Mouse (Mus musculus) kidney, embryonic 14.5 days (tissue): ENCODE measurements at regions not wholly inside any gene's neighbourhood (a gene's known extent, or its start where the extent isn't known, plus 50 kb on each side); places are given as distances from the start of the nearest gene placed in this dataset.

Experiments used
- ATAC-seq: fragments of 200-750 bp; cut with Nextera tagmentation; 2 replicates; pipeline ENCODE4 v1.8.0; 2017; ENCODE audit warnings: moderate number of reproducible peaks, mild to moderate bottlenecking, moderate TSS enrichment, moderate library complexity; ENCODE audit not compliant: low FRiP score, low TSS enrichment
- H3K27ac ChIP-seq: fragments of 300-500 bp; sonication (generic); 2 replicates; pipeline ENCODE4 v1.5.1; 2014; ENCODE audit warnings: low read depth, mild to moderate bottlenecking, low read length, moderate library complexity, mixed read lengths
- H3K27me3 ChIP-seq: fragments of 300-500 bp; sonication (generic); 2 replicates; pipeline ENCODE4 v1.6.1; 2014; ENCODE audit warnings: mild to moderate bottlenecking, low read length; ENCODE audit not compliant: control insufficient read depth, insufficient read depth
- H3K36me3 ChIP-seq: fragments of 300-500 bp; sonication (generic); 2 replicates; pipeline ENCODE4 v1.6.1; 2014; ENCODE audit warnings: low read length, mixed read lengths; ENCODE audit not compliant: control insufficient read depth, insufficient read depth
- H3K4me1 ChIP-seq: fragments of 300-500 bp; sonication (generic); 2 replicates; pipeline ENCODE4 v1.6.1; 2014; ENCODE audit warnings: low read length, mixed read lengths; ENCODE audit not compliant: control insufficient read depth, insufficient read depth
- H3K4me2 ChIP-seq: fragments of 300-500 bp; sonication (generic); replicated peaks from 2 replicates; pipeline ENCODE4 v1.6.1; 2014; ENCODE audit warnings: low read depth, mild to moderate bottlenecking, low read length
- H3K4me3 ChIP-seq: fragments of 300-500 bp; sonication (generic); 2 replicates; pipeline ENCODE4 v1.5.1; 2014; ENCODE audit warnings: mild to moderate bottlenecking, low read length
- H3K9ac ChIP-seq: fragments of 300-500 bp; sonication (generic); 2 replicates; pipeline ENCODE4 v1.6.1; 2014; ENCODE audit warnings: low read depth, mild to moderate bottlenecking, low read length, moderate library complexity
- H3K9me3 ChIP-seq: fragments of 300-500 bp; sonication (generic); 2 replicates; pipeline ENCODE4 v1.6.1; 2016; ENCODE audit warnings: low read length; ENCODE audit not compliant: control insufficient read depth
- WGBS: fragments of 180-500 bp; shearing (Covaris S2); extraction: QIAGEN DNeasy Blood & Tissue Kit; methylation state at CpG from one replicate; pipeline ENCODE4 v1.1.7; 2014; 5-methylcytosine and 5-hydroxymethylcytosine counted together

DNA sequence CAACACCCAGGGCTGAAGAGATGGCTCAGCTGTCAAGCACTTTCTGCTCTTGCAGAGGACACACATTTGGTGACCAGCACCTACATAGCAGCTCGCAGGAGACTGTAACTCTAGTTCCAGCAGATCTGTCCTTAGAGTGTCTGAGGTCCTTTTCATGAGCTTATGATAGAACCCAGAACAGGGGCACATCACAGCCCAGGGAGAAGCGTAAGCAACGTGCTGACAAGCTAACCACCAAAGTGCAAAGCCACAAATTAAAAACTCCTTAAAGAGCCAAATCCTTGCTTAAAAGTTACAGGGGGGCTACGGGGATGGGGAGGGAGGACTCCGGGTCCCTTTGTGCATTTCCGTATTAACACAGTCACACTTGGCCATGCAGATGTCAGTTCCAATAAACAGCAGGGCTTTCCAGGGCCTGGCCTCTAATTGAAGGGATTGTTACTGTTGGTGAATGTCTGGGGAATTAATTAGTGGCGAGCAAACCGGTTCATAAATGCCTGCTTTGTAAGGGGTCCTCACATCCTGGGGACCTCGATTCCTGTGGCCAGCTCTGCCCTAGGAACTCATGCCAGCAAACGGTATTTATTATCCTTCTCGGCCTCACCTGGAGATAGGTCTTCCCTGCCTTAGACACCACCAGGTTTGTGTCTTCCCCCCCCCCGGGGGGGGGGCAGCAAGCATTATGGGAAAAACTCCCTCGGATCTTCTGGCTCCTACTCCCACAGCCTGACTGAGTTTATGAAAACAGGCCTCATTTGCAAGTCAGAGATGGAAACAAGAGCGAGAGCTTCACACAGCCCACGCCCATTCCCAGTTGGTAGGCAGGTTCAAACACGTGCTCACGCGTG is 447.5 kb downstream of the Cd83 start:
- Histone ChIP-seq H3K9me3 (no peaks in the 10 kb centered on the region), H3K4me1 (peaks cover 28% of the 10 kb centered on the region), H3K27me3 (no peaks in the 10 kb centered on the region), H3K4me3 (no peak overlapping the region), H3K9ac (no peak overlapping the region), H3K27ac (no peak overlapping the region), H3K36me3 (no peaks in the 10 kb centered on the region), H3K4me2 (no peak overlapping the region)
- ATAC-seq = no peak
- WGBS = 39% methylated on average over 18 of the region's 18 CpGs

DNA sequence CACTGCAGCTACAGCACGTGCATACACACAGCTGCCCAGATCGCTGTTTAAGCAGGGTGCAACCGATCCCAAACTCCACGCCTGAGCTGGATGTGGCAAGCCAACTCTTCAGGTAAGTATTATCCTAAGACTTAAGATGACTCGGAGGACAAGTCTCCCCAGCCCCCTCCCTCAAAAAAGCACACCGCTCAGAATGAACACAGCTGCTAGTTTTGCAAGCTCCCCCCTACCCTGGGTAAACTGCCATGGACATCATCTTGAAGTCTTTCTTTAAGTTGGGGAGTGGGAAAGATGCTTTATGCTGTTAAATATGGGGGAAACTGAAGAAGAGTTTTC is 448.1 kb downstream of the Cd83 start:
- H3K4me1 ChIP-seq = peaks cover 28% of the 10 kb centered on the region
- H3K4me3 ChIP-seq = no peak overlapping the region
- no peak overlapping the region for H3K4me2 ChIP-seq
- WGBS = 83% methylated on average over 6 of the region's 6 CpGs
- no peak overlapping the region for H3K27ac ChIP-seq
- no peaks in the 10 kb centered on the region for H3K9me3 ChIP-seq
- H3K36me3 ChIP-seq = no peaks in the 10 kb centered on the region
- no peaks in the 10 kb centered on the region for H3K27me3 ChIP-seq
- no peak for ATAC-seq
- no peak overlapping the region for H3K9ac ChIP-seq

DNA sequence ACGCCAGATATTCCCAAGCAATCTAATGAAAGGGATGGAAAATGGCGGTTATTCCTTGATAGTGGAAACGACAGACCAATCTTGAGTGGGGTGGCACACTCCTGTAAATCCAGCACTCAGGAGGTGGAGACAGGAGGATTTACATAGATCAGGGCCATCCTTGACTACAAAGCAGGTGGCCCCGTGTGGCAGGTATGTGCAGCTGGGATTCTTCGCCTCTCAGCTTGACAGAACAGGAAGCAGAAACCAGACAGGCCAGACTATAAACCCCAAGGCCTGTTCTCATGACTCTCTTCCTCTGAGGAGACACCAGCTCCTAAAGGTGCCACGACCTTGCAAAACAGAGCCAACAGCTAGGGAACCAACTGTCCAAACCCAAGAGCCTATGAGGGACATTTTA is 449.7 kb downstream of the Cd83 start:
- Histone ChIP-seq H3K36me3 (no peaks in the 10 kb centered on the region), H3K27me3 (no peaks in the 10 kb centered on the region), H3K9ac (no peak overlapping the region), H3K27ac (no peak overlapping the region), H3K4me2 (no peak overlapping the region), H3K9me3 (no peaks in the 10 kb centered on the region), H3K4me3 (no peak overlapping the region), H3K4me1 (peaks cover 27% of the 10 kb centered on the region)
- WGBS = 84% methylated on average over 6 of the region's 6 CpGs
- ATAC-seq = no peak

DNA sequence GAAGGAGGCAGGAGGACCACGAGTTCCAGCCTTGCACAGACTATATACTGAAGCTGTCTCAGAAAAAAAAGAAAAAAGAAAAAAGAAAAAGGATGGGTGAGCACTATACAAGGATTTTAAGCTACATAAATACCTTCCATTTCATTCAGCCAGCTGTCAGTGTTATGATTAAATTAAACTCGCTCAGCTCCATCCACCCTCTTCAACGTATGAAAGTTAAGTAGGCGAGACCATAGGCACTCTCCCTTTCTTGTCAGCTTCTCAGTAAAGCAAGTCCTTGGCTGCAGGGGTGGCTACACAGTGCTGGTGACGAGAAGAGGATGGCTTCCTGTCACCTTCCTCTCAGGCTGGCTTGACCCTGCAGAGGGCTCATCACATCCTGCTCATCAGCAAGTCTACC is 450.7 kb downstream of the Cd83 start:
- H3K27ac ChIP-seq = no peak overlapping the region
- H3K9ac ChIP-seq = no peak overlapping the region
- 65% methylated on average over 5 of the region's 5 CpGs for WGBS
- no peaks in the 10 kb centered on the region for H3K36me3 ChIP-seq
- no peak overlapping the region for H3K4me2 ChIP-seq
- no peaks in the 10 kb centered on the region for H3K27me3 ChIP-seq
- H3K4me1 ChIP-seq = peaks cover 23% of the 10 kb centered on the region
- H3K4me3 ChIP-seq = no peak overlapping the region
- ATAC-seq = no peak
- no peaks in the 10 kb centered on the region for H3K9me3 ChIP-seq

DNA sequence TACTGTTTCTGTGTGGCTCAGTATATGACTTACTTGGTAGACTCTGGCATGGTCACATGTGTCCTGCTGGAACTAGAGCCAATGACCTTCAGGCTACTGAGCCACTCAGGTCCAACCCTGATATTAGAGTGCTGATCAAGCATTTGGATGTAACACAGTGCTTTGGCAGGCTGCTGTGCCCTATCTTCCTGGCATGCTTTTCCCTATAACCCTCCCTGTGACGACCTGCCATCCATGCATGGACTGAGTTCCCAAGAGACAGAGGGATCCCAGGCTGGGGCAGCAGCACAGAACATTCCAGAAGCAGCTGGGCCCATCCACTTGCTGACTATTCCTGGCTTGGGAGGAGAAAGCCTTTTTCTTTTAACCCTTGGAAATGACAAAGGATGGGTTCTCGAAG is 451.4 kb downstream of the Cd83 start:
- WGBS = 85% methylated on average over 2 of the region's 2 CpGs
- H3K4me3 ChIP-seq = no peak overlapping the region

DNA sequence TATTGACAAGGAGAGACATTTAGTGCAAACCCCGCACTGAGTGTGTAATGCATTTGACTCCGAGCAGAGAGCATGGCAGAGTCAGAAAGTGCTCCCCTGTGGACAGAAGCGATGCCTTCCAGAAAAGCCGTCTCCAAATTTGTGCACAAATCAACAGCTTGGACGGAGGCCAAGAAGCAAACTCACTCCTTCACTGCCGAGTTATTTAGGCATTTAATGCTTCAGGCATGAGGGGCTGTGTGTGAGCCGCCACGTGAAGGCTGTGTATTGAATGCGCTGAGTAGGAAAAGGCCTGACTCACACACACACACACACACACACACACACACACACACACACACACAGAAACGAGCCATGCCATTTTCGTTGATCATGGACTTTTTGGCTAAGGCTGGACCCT is 453.7 kb downstream of the Cd83 start:
- H3K4me2 ChIP-seq = no peak overlapping the region

More for the DNA sequence above, 451.4 kb downstream of the Cd83 start:
- Histone ChIP-seq H3K4me1 (peaks cover 23% of the 10 kb centered on the region), H3K27ac (no peak overlapping the region), H3K4me2 (no peak overlapping the region), H3K36me3 (no peaks in the 10 kb centered on the region), H3K9me3 (no peaks in the 10 kb centered on the region), H3K27me3 (no peaks in the 10 kb centered on the region), H3K9ac (no peak overlapping the region)
- no peak for ATAC-seq

DNA sequence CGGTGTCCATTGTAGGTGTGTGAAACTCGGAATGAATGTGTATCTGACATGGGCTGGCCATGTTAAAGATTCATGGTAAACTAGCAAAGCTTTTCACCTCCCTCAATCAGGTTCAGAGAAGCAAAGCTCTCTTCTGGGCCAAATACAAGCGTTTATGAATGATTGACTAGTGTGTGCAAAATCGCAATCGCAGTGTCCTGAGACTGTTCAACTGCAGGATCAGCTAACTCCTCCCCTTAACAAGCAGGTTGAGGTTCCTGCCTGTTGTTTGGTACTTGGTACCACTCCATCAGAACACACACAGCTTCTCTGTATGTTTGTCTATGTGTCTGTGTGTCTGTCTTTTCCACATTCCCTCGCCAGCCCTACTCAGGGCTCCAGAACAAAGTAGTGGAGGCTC is 458.6 kb downstream of the Cd83 start:
- no peak for ATAC-seq
- H3K4me2 ChIP-seq = no peak overlapping the region
- WGBS = 89% methylated on average over 6 of the region's 6 CpGs
- H3K4me1 ChIP-seq = peaks cover 6% of the 10 kb centered on the region
- no peak overlapping the region for H3K4me3 ChIP-seq
- H3K27me3 ChIP-seq = no peaks in the 10 kb centered on the region
- H3K9me3 ChIP-seq = no peaks in the 10 kb centered on the region
- no peaks in the 10 kb centered on the region for H3K36me3 ChIP-seq
- H3K27ac ChIP-seq = no peak overlapping the region
- H3K9ac ChIP-seq = no peak overlapping the region

More for the DNA sequence above, 453.7 kb downstream of the Cd83 start:
- no peak overlapping the region for H3K4me3 ChIP-seq
- no peak for ATAC-seq
- WGBS = 48% methylated on average over 11 of the region's 11 CpGs
- no peak overlapping the region for H3K9ac ChIP-seq
- H3K9me3 ChIP-seq = no peaks in the 10 kb centered on the region
- no peaks in the 10 kb centered on the region for H3K36me3 ChIP-seq
- H3K27me3 ChIP-seq = no peaks in the 10 kb centered on the region
- H3K27ac ChIP-seq = no peak overlapping the region
- peaks cover 9% of the 10 kb centered on the region for H3K4me1 ChIP-seq

DNA sequence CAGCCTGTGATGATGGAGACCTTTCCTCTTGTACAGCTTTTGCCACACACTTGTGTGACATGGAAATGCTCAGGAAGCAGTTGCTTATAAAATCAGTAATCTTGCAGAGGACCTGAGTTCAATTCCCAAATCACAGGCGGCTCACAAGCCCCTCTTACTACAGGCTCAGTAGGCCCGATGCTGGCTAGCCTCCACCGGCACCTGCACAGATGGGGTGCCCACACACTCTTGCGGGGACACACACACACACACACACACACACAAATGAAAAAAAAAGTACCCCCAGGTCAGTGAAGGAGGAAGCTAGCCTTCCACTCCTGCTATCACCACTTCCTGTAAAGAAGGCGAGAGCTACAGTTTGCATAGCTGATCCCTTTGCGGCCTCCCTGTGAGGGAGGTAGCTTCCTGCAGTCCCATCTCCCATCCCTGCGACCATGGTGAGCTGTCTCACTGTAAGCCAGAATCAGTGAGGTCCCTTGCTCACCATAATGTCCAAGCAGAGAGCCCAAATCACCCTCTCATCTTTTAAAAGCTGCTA is 462.2 kb downstream of the Cd83 start:
- H3K9ac ChIP-seq = no peak overlapping the region
- no peaks in the 10 kb centered on the region for H3K36me3 ChIP-seq
- no peaks in the 10 kb centered on the region for H3K9me3 ChIP-seq
- H3K4me1 ChIP-seq = no peaks in the 10 kb centered on the region
- H3K27ac ChIP-seq = no peak overlapping the region
- no peaks in the 10 kb centered on the region for H3K27me3 ChIP-seq
- 86% methylated on average over 7 of the region's 7 CpGs for WGBS
- no peak overlapping the region for H3K4me3 ChIP-seq
- no peak for ATAC-seq
- no peak overlapping the region for H3K4me2 ChIP-seq

DNA sequence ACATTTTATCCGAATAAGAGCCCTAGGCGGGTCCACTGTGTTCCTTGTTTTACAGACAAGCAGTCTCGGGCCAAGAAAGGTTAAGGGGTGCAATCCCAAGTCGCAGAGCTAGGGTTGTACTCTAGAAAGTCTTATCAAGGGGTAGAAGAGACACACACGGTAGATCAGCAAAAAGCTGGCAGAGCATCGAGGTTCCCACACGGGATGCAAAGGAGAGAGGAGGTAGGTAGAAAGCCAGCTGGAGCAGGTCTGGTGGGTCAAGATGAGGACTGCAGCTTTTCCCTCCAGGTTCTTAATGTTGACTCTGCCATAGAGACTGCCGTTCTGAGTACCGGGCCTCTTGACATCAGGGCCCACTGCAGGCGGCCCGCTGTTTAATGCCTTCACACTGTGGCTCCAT is 463.3 kb downstream of the Cd83 start:
- no peak overlapping the region for H3K9ac ChIP-seq
- no peaks in the 10 kb centered on the region for H3K4me1 ChIP-seq
- no peaks in the 10 kb centered on the region for H3K36me3 ChIP-seq
- no peaks in the 10 kb centered on the region for H3K9me3 ChIP-seq
- 71% methylated on average over 11 of the region's 11 CpGs for WGBS
- ATAC-seq = no peak
- H3K27me3 ChIP-seq = no peaks in the 10 kb centered on the region
- no peak overlapping the region for H3K27ac ChIP-seq
- H3K4me2 ChIP-seq = no peak overlapping the region
- H3K4me3 ChIP-seq = no peak overlapping the region
